Mouse (Mus musculus) gastrocnemius, postnatal 14 days (tissue): Measurements from ENCODE around the gene Col2a1. TPM values are rescaled to one million over a fixed set of nuclear protein-coding genes. Genes with fewer than 3 reads are reported as not detected.

Experiments used
- DNase-seq: peaks from one replicate; pipeline ENCODE4 v3.0.0; 2021; ENCODE audit warnings: mixed read lengths
- intact Hi-C: fragments of 180-260 bp; cut with DNase I; formaldehyde crosslinking; loops from one replicate; pipeline ENCODE4 v1.15.1; 2025; ENCODE audit warnings: low total_unique reads
- total RNA-seq, 2 experiments: library from RNA; stranded (reverse); gene quantifications; 2 replicates each; pipeline ENCODE4 v1.2.3; 2021

Col2a1 gene
- total RNA-seq, 2 experiments from 2014 or later, result 21.8 to 23.5 TPM

DNA sequence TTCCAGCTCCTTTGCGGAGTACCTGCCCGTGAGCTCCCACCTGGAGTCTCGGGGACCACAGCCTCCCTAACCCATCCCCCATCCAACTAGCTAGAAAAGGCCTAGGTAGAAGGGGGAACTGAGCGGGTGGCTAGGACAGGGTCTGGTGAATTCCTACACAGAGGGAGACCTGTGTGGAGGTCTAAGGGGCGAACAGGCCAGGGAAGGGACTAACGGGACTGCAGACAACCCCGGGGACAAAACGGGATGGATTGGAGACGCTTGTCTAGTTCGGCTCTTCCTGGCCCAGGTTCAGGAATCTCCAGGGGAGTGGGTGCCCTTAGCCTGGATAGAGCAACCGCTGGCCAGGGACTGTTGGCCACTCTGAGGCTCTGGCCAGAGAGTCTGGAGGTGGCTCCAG lies 686 bp upstream of the Col2a1 start:
- no peak for DNase-seq
- intact Hi-C loops, result no loop called here

DNA sequence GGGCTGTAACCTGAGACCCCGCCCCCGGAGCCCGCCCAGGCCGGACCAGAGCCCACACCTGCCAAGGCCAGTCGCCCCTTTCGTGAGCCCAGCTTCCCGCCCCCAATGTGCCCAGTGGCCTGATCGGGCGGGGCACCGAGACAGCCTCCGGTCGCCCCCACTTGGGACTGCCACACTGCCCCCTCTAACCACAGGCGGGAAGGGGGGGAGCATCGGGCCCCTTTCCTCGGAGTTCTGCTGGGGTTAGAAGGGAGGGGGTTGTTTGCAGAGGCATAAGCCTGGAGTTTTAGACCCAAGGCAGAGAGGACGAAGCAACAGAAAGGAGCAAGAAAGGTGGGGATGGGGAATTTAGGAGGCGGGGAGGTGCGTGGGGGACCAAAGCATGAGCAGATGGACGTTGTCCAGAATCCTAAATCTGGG lies 255 bp upstream of the Col2a1 start:
- DNase-seq, result no peak
- intact Hi-C loops, result no loop called here

DNA sequence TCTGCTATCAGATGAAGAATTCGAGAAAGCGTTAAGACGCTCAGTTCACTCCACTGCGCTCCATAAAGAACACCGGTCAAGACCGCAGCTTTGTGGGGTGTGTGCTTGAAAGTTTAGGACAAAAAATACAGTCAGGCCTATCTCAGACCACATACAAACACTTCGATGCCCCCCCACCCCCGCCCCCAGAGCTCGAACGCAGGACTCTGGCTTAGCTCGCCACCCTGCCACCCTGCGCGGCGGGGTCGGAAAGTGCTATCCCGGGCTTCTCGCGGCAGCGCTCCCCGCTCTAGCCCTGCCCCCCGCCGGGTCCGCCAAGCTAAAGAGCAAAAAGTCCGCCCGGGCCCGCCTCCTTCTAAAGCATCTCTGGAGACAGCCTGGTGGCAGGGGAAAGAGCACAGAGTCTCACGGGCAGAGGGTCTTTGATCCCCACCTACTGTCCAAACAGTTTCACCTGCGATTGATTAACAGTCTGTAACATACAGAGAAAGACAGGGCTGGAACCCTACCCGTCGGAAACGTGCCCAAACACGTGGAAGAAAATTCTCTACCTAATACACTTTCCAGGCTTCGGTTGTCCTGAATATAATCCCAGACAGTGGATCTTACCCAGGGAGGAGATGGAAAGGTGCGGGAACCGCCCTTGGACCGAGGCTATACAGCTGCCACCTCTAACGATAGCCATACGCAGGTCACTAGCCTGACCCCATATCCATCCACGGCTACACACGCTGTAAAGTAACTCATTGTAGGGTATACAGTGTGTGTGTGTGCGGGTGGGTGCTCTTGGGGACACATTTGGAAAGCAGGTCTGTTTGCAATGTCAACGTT lies 1.3 kb downstream of the Col2a1 start:
- peak; percentile 53 for DNase-seq
- intact Hi-C loops, result no loop called here

DNA sequence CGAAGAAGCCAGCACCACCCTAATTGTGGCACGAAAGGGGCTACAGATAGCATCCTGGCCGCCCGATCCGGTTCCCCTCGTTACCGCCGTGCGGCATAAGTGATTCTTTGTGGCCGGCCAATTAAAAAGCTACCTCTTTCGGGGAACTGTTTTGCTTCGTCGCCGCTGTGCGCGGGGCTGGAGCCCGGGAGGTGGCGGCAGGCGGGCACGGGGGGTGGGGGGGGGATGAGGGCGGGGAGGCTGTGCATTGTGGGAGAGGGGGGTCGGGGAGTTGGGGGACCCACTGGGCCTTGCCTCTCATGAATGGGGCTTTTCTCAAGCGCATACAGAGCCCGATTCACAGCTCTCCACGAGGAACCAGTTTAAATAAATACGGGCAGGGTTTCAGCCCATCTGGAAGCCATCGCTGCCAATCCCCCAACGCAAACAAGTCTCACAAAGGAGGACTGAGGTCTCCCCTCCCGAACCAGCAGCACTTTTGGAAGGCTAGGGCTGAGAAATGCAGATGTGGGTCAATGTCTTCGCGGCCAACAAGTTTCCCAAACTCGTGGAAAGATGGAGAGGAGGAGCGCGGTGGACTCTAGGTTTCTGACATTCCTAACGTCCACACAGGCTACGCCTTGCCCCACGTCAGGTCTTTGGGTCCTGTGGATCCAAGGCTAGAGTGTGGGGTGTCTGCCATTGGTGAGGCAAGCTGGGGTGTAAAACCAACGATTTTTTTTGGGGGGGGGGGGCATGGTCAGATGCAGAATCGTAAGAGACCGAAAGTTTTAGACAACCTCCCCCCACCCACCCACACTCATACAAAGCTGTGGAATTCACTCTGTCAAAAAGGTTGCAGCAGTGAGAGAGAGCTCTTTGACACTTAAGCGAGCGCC lies 2.1 kb downstream of the Col2a1 start:
- intact Hi-C loops, result no loop called here
- DNase-seq, result no peak

- DNase-seq, result peak; percentile 47
- intact Hi-C loops, result no loop called here
Observed at GRCm38 (mm10) chr15:98001321-98002112, 3.0 kb downstream of the Col2a1 start.

GRCm38 (mm10) chr15:97999991-98000390 lies 4.5 kb downstream of the Col2a1 start:
- intact Hi-C loops, result no loop called here
- no peak for DNase-seq

DNA sequence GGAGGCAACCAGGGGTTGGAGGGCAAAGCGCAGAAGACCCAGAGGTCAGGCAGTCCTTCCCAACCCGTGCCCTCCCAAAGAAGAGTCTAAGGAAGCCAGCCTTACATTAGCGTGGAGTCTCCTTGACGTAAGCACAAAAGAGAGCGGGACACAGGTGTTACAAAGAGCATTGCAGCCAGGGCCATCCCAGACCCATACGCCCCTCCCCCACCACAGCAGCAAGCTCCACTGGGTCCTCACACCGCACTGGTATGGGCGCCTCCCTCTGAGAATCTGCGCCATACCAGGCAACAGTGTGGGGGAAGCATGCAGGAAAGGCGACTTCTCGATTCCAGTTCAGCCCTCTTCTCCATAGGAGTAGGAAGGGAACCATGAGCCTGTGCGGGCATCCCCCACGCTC lies 4.9 kb downstream of the Col2a1 start:
- intact Hi-C loops, result no loop called here
- no peak for DNase-seq

GRCm38 (mm10) chr15:97996716-97997256 lies 7.7 kb downstream of the Col2a1 start:
- no peak for DNase-seq
- intact Hi-C loops, result no loop called here

- intact Hi-C loops, result no loop called here
- DNase-seq, result peak; percentile 82
Observed at GRCm38 (mm10) chr15:97992712-97993286, 11.7 kb downstream of the Col2a1 start.

DNA sequence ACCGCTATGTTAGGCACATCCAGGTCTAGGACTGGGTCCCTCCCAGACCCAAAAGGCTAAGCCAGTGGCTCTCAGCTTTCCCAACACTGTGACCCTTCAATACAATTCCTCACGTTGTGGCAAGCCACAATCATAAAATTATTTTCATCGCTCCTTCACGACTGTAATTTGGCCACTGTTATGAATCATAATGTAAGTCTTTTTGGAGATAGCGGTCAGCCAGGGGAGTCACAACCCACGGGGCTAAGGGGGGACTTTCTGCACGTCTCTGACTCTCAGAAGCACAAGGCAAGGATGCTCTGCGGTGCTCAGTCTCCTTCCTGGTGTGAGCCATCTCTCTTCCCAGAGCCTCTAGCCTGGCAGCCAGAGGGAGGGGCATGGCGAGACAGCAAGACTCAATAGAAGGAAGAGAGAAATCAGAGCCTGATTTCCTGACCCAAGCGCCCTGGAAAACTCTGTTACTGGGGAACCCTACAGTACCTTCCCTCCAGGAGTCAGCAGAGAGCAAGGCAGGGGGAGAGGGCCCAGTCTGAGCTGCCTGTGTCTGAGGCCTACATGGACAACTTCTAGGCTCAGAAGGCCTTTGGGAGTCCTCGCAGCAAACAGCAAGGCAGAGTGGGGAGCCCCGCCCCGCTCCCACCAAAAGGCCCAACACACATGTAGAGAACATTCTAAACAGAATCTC lies 12.3 kb downstream of the Col2a1 start:
- no peak for DNase-seq

GRCm38 (mm10) chr15:97991285-97991895 lies 13.1 kb downstream of the Col2a1 start:
- intact Hi-C loops, result no loop called here
- no peak for DNase-seq

More for the DNA sequence above, 12.3 kb downstream of the Col2a1 start:
- intact Hi-C loops, result no loop called here

- no peak for DNase-seq
- intact Hi-C loops, result no loop called here
Observed at GRCm38 (mm10) chr15:97990721-97991120, 13.8 kb downstream of the Col2a1 start.

DNA sequence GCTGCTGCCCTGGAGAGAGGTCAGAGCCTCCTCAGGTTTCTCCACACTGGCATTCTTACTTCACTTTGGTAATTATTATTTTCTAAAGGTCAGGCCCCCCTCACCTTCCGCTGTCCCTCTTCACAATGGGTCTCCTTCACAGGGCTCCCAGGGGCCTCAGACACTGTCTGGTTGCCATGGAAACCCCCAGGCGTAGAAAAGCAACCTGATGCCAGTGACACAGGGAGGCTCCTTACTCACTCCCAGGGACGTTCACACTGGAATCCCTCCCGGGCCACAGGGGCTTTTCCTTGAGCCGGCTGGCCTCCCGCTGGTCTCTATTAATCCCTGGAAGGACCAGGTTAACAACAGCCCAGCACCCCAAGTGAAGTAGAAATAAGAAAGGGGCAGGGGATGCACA lies 14.4 kb downstream of the Col2a1 start:
- intact Hi-C loops, result no loop called here
- no peak for DNase-seq

GRCm38 (mm10) chr15:97989544-97989943 lies 15.0 kb downstream of the Col2a1 start:
- intact Hi-C loops, result no loop called here
- DNase-seq, result no peak

GRCm38 (mm10) chr15:97981560-97981959 lies 22.9 kb downstream of the Col2a1 start:
- intact Hi-C loops, result no loop called here

GRCm38 (mm10) chr15:97973248-97974005 lies 31.1 kb downstream of the Col2a1 start:
- peak; percentile 0 for DNase-seq

More at GRCm38 (mm10) chr15:97981560-97981959, 22.9 kb downstream of the Col2a1 start:
- DNase-seq, result peak; percentile 1

DNA sequence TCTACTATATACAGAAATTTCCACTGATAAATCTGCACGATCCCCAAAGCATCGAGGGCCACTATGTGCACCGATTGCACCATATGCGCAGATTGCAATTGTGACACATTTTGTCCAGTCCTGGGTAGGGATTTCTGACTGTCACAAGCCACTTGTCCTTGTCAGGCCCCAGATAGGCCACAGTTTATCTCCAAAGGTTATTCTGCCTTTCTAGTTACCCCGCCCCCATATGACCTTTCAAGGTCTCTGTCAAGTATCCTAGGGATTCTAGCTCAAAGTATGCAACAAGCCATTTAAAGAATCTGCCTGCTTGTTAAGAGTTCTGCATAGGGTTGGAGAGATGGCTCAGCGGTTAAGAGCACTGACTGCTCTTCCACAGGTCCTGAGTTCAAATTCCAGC lies 31.9 kb downstream of the Col2a1 start:
- no peak for DNase-seq
- intact Hi-C loops, result no loop called here

More at GRCm38 (mm10) chr15:97973248-97974005, 31.1 kb downstream of the Col2a1 start:
- intact Hi-C loops, result no loop called here
